Mouse (Mus musculus) small intestine, adult 2 months (tissue): ENCODE measurements around the gene Abo. TPM values are rescaled to one million over a fixed set of nuclear protein-coding genes. Genes with fewer than 3 reads are reported as not detected.
"Not testable (repeated sequence)": the region's sequence is repeated elsewhere in the genome, so short reads cannot be mapped to it uniquely, and the experiment has no call there.

Source experiments
- H3K27ac ChIP-seq: fragments of 200-500 bp; 2 replicates; pipeline ENCODE4 v1.5.1; 2012; ENCODE audit warnings: low read depth, low read length, control low read depth, inconsistent platforms; ENCODE audit not compliant: insufficient read depth
- H3K27me3 ChIP-seq: fragments of 200-500 bp; 2 replicates; pipeline ENCODE4 v1.6.1; 2012; ENCODE audit warnings: mild to moderate bottlenecking, moderate library complexity, low read length, inconsistent platforms; ENCODE audit not compliant: control insufficient read depth, insufficient read depth
- H3K36me3 ChIP-seq: fragments of 200-500 bp; 2 replicates; pipeline ENCODE4 v1.6.1; 2012; ENCODE audit warnings: mild to moderate bottlenecking, low read length, control low read depth, inconsistent platforms; ENCODE audit not compliant: control insufficient read depth, insufficient read depth
- H3K4me1 ChIP-seq: fragments of 200-500 bp; 2 replicates; pipeline ENCODE4 v1.6.1; 2012; ENCODE audit warnings: low read length, inconsistent platforms, mixed read lengths; ENCODE audit not compliant: control insufficient read depth, insufficient read depth, insufficient read length
- H3K4me3 ChIP-seq: fragments of 200-500 bp; 2 replicates; pipeline ENCODE4 v1.5.1; 2012; ENCODE audit warnings: low read depth, mild to moderate bottlenecking, control low read depth, inconsistent platforms, low read length, moderate library complexity
- CTCF ChIP-seq: fragments of 200-500 bp; IDR thresholded peaks from 2 replicates; pipeline ENCODE4 v1.5.1; 2012; ENCODE audit warnings: low read depth, mild to moderate bottlenecking, control low read depth, inconsistent platforms, low read length, moderate library complexity, mixed read lengths; ENCODE audit not compliant: insufficient replicate concordance, insufficient read length; ENCODE audit errors: extremely low read depth
- POLR2A ChIP-seq: fragments of 200-500 bp; IDR thresholded peaks from 2 replicates; pipeline ENCODE4 v1.6.1; 2012; ENCODE audit warnings: low read depth, mild to moderate bottlenecking, control low read depth, inconsistent platforms, low read length, moderate library complexity
- WGBS: fragments of 180-500 bp; shearing (Covaris S2); methylation state at CpG from one replicate; pipeline ENCODE4 v1.1.7; 2018; 5-methylcytosine and 5-hydroxymethylcytosine counted together
- polyA plus RNA-seq: library from polyadenylated mRNA; depleted of rRNA; stranded (reverse); fragments of >200 nt; gene quantifications from 2 replicates; pipeline ENCODE4 v1.2.3, GENCODE M21; 2012

Gene Abo
- polyA plus RNA-seq, 1 experiment: not detected

DNA sequence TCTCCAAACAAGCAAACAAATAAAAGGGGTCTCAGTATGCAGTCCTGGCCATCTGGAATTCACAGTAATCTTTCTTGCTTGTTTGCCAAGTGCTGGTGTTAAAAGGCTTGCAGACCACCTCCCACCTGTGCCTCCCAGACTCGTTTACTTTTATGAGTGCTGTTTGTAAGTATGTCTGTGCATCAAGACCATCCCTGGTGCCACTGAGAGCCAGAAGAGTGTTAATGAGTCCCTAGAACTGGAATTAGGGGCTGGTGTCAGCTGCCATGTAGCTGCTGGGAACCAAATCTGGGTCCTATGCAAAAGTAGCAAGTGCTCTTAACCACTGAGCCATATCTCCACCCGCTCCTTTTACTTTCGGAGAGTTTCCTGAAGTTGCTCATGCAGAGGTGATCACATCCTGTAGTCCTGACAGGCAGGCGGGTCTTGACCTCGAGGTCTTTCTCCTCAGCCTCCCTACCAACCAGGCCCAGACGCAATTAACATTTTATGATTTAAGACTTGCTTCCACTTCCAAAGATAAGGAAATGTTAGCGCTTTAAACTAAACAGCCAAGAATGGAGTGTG, 37.1 kb upstream of the Abo start:
- Histone ChIP-seq H3K4me3 (peak overlapping the region; percentile 97), H3K27me3 (no peaks in the 10 kb centered on the region), H3K36me3 (peaks cover 21% of the 10 kb centered on the region), H3K27ac (peak overlapping the region; percentile 59; the same call in 1 of the 2 replicates), H3K4me1 (peaks cover 6% of the 10 kb centered on the region; the same call in 1 of the 2 replicates)
- 1% methylated on average over 7 of the region's 7 CpGs for WGBS
- TF ChIP-seq POLR2A: no peak
- no peak for TF ChIP-seq CTCF

- TF ChIP-seq POLR2A (no peak), CTCF (no peak)
- no peak overlapping the region for H3K27ac ChIP-seq
- 30% methylated on average over 1 of the region's 1 CpGs for WGBS
- peaks cover 29% of the 10 kb centered on the region for H3K36me3 ChIP-seq
- peaks cover 6% of the 10 kb centered on the region; the same call in 1 of the 2 replicates for H3K4me1 ChIP-seq
- no peak overlapping the region for H3K4me3 ChIP-seq
- no peaks in the 10 kb centered on the region for H3K27me3 ChIP-seq
Measured at GRCm38 (mm10) chr2:26900731-26901130, 36.0 kb upstream of the Abo start.

GRCm38 (mm10) chr2:26895898-26896297, 31.1 kb upstream of the Abo start:
- no peak overlapping the region for H3K27ac ChIP-seq
- H3K4me1 ChIP-seq: no peaks in the 10 kb centered on the region
- H3K4me3 ChIP-seq: no peak overlapping the region
- H3K36me3 ChIP-seq: peaks cover 61% of the 10 kb centered on the region
- 89% methylated on average over 4 of the region's 4 CpGs for WGBS
- no peaks in the 10 kb centered on the region for H3K27me3 ChIP-seq
- TF ChIP-seq CTCF (no peak), POLR2A (no peak)

GRCm38 (mm10) chr2:26886170-26886569, 21.4 kb upstream of the Abo start:
- H3K27ac ChIP-seq, H3K4me3 ChIP-seq, H3K27me3 ChIP-seq, H3K4me1 ChIP-seq: not testable (repeated sequence)
- H3K36me3 ChIP-seq: peaks cover 20% of the 10 kb centered on the region
- 47% methylated on average over 4 of the region's 4 CpGs for WGBS

DNA sequence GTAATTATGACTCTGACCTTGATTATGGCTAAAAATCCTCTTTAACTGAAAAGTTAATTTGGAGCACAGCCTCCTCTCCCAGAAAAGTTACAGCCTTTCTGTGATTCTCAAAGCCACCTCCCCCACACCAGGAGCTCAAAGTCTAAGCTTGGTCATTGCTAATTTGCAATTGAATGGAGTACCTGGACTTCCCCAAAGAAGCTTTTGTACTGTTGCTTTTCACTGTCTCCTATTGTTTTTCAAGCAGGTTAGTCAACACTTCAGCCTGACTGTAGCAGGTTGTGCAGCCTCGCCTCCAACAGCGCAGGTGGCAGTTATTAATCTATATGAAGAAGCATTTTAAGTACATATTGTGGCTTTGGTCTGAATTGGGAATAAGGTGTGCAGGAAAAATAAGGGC, 20.8 kb upstream of the Abo start:
- not testable (repeated sequence) for H3K4me1 ChIP-seq, H3K27ac ChIP-seq, H3K4me3 ChIP-seq, H3K27me3 ChIP-seq
- peaks cover 15% of the 10 kb centered on the region for H3K36me3 ChIP-seq
- 87% methylated on average over 2 of the region's 2 CpGs for WGBS

- TF ChIP-seq CTCF: no peak
- TF ChIP-seq POLR2A: no peak
- Histone ChIP-seq H3K4me3 (no peak overlapping the region), H3K27me3 (no peaks in the 10 kb centered on the region), H3K36me3 (no peaks in the 10 kb centered on the region), H3K4me1 (no peaks in the 10 kb centered on the region), H3K27ac (no peak overlapping the region)
Measured at GRCm38 (mm10) chr2:26878571-26878970, 13.8 kb upstream of the Abo start.

DNA sequence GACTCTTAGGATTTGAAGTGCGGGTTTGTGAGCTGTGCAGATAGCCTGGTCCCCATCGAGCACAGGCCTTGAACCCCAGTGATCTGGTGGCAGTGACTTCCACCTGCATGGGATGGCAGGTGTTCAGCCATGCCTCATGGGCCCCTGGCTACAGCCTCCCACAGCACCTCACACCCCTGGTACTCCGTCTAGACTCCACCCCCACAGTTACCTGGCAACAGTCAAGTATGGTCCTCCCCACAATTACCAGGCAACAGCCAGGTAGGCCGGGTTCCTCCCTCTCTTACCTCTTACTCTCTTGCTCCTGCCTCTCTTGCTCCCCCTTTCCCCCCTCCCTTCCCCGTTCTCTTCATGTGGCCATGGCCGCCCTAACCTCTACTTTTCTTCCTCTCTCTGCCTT, 5.9 kb upstream of the Abo start:
- no peaks in the 10 kb centered on the region for H3K36me3 ChIP-seq
- H3K27me3 ChIP-seq: peaks cover 2% of the 10 kb centered on the region; the same call in 1 of the 2 replicates
- H3K4me1 ChIP-seq: no peaks in the 10 kb centered on the region
- TF ChIP-seq POLR2A: no peak
- no peak for TF ChIP-seq CTCF
- WGBS: 44% methylated on average over 6 of the region's 6 CpGs
- no peak overlapping the region for H3K4me3 ChIP-seq
- H3K27ac ChIP-seq: no peak overlapping the region

DNA sequence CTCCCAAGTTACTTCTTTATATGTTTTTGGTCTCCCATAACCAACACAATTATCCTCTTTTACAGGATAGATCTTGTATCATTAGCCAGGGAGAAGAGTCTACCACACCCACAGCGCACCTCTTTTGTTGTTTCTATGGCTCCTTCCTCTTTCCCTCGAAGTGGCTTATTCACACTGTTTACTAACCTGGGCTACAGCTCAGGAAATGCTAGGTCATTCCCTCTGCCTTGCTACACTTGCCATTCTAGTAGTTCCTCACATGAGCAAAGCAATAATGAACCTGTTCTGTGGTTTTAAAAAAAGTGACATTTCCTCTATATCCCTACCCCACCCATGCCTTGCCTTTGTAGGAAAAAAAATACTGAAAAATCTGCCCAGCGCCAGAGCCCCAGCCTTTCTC, 1.9 kb downstream of the Abo start:
- H3K27ac ChIP-seq: no peak overlapping the region
- no peaks in the 10 kb centered on the region for H3K27me3 ChIP-seq
- H3K4me1 ChIP-seq: no peaks in the 10 kb centered on the region
- 55% methylated on average over 3 of the region's 3 CpGs for WGBS
- no peak overlapping the region for H3K4me3 ChIP-seq
- no peaks in the 10 kb centered on the region for H3K36me3 ChIP-seq
- TF ChIP-seq POLR2A (no peak), CTCF (no peak)
